Mouse (Mus musculus): ENCODE measurements at regions not wholly inside any gene's neighbourhood (a gene's known extent, or its start where the extent isn't known, plus 50 kb on each side); places are given as distances from the start of the nearest gene placed in this dataset.

DNA sequence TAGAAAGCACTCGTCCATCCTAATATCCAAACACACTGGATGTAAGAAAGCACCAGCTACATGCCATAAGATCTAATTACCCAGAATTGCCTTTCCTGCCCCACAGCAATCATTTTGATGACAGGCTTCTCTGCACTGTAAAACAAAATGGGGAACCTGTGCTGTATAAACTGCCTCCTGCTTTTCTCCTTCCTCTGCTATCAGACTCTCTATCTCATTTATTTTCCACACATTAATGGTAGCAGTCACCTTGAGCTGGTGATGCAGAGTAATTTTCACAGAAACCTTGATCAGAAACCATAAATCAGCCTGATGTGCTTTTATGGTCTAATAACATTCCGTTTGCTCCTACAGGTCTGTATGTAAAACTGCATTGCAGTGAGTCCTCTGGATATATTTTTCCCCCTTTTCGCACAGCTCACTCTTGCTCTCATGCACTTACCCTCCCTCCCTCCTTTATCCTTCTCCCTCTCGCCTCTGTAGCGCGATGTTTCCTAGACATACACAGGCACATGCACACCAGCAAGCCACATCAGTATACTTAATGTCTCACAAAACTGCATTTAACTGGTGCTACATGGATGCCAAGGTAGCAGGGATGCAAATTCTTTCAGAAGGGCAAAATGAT is 595.9 kb upstream of the Stxbp6 start:
- TF ChIP-seq POLR2A (IDR thresholded peaks at IDR 0.05; ENCODE audit: insufficient read depth, low read depth, low read length) (no peak), EP300 (IDR thresholded peaks at IDR 0.05; ENCODE audit: insufficient read depth, low read depth, low read length) (no peak)

Measured in heart, adult 2 months (tissue).